Mouse (Mus musculus) intestine, postnatal 0 days (tissue): ENCODE measurements around the gene Wdr90. TPM values are rescaled to one million over a fixed set of nuclear protein-coding genes. Genes with fewer than 3 reads are reported as not detected.

ENCODE experiments used
- ATAC-seq: fragments of 200-750 bp; cut with Nextera tagmentation; 2 replicates; pipeline ENCODE4 v1.8.0; 2017; ENCODE audit warnings: mild to moderate bottlenecking, moderate TSS enrichment, moderate library complexity
- H3K27ac ChIP-seq: fragments of 300-500 bp; sonication (generic); 2 replicates; pipeline ENCODE4 v1.5.1; 2014; ENCODE audit warnings: mild to moderate bottlenecking, low read depth, low read length, moderate library complexity
- H3K27me3 ChIP-seq: fragments of 300-500 bp; sonication (generic); replicated peaks from 2 replicates; pipeline ENCODE4 v1.6.1; 2014; ENCODE audit warnings: low read length, mixed read lengths; ENCODE audit not compliant: control insufficient read depth, insufficient read depth
- H3K36me3 ChIP-seq: fragments of 300-500 bp; sonication (generic); 2 replicates; pipeline ENCODE4 v1.6.1; 2014; ENCODE audit warnings: mild to moderate bottlenecking, moderate library complexity; ENCODE audit not compliant: control insufficient read depth, insufficient read depth
- H3K4me1 ChIP-seq: fragments of 300-500 bp; sonication (generic); replicated peaks from 2 replicates; pipeline ENCODE4 v1.6.1; 2014; ENCODE audit warnings: antibody characterized with exemption, low read length, mixed read lengths; ENCODE audit not compliant: control insufficient read depth, insufficient read depth
- H3K4me2 ChIP-seq: fragments of 300-500 bp; sonication (generic); replicated peaks from 2 replicates; pipeline ENCODE4 v1.6.1; 2014; ENCODE audit warnings: low read depth, mild to moderate bottlenecking, moderate library complexity
- H3K4me3 ChIP-seq: fragments of 300-500 bp; sonication (generic); 2 replicates; pipeline ENCODE4 v1.5.1; 2014; ENCODE audit warnings: low read depth, low read length
- H3K9ac ChIP-seq: fragments of 300-500 bp; sonication (generic); 2 replicates; pipeline ENCODE4 v1.6.1; 2014; ENCODE audit warnings: mild to moderate bottlenecking, low read depth, low read length
- H3K9me3 ChIP-seq: fragments of 300-500 bp; sonication (generic); 2 replicates; pipeline ENCODE4 v1.6.1; 2016; ENCODE audit warnings: mixed run types; ENCODE audit not compliant: control insufficient read depth
- CTCF ChIP-seq: sonication (generic); IDR thresholded peaks from 2 replicates; pipeline ENCODE4 v1.5.1; 2016; ENCODE audit warnings: low read depth, mild to moderate bottlenecking, control low read depth, antibody characterized with exemption, moderate library complexity
- WGBS: fragments of 180-500 bp; shearing (Covaris S2); extraction: QIAGEN DNeasy Blood & Tissue Kit; methylation state at CpG from one replicate; pipeline ENCODE4 v1.1.7; 2014; 5-methylcytosine and 5-hydroxymethylcytosine counted together
- polyA plus RNA-seq: library from polyadenylated mRNA; unstranded; fragments of >200 nt; fragmentation: Nextera tagmentation; extraction: Ambion mirVana; gene quantifications from 2 replicates; pipeline ENCODE4 v1.2.1, GENCODE M21; 2015

Wdr90 gene
- polyA plus RNA-seq = 2.5 and 2.9 TPM in 2 replicates

DNA sequence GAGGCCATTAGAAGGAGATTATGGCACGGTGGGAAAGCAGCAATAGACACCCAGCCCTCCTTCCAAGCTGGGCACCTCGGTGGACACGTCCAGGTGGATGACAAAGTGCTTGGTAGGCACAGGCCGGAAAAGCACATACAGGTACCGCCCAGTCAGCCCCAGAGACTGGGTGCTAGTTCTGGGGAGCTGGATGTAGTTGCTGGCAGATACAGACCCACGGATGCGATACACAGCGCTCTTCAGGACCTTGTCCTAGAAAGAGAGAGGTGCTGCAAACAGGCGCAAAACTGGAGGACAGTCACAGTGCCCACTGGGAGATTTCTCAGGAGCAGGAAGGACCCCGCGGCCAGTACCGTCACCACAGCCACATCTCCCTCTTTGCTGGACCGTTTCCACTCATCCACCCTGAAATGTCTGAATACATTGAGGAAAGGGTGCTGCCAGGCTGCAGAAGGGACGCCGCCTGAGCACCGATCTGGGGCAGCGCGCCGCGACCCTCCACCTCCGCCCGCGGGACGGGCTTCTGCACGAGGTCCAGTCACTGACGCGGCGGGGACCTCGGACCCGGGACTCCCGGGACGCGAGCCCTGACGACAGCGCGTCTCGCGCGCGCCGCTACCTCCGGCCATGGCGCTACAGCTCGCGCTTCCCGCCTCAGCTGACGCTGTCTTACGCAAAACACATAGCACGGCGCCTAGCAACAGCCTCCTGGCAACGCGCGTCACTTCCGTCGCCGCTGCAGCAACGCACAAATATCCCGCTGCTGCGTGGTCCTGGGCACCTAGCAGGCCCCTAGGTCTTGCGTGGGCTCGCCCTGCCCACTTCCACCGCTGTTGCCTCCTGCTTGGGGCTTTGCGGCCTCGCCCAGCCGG, at the start of gene Wdr90:
Gene Wdr90, minus strand, starts transcription at position 670 of the 872 bp plus-strand sequence.
- Histone ChIP-seq H3K4me3 (peak within 1 kb of the TSS; percentile 57), H3K4me1 (0 out of 2 replicates have a peak, but pooled peaks cover 8% of the 10 kb centered on the region), H3K36me3 (no peaks in the 10 kb centered on the region), H3K27ac (peak within 1 kb of the TSS; percentile 46; the same call in 1 of the 2 replicates), H3K9me3 (no peaks in the 10 kb centered on the region), H3K4me2 (peak within 1 kb of the TSS; percentile 93), H3K27me3 (no peaks in the 10 kb centered on the region), H3K9ac (peak within 1 kb of the TSS; percentile 47)
- 3% methylated on average over 65 of the region's 65 CpGs for WGBS
- peak; percentile 63 for TF ChIP-seq CTCF
- ATAC-seq = peak; percentile 81

DNA sequence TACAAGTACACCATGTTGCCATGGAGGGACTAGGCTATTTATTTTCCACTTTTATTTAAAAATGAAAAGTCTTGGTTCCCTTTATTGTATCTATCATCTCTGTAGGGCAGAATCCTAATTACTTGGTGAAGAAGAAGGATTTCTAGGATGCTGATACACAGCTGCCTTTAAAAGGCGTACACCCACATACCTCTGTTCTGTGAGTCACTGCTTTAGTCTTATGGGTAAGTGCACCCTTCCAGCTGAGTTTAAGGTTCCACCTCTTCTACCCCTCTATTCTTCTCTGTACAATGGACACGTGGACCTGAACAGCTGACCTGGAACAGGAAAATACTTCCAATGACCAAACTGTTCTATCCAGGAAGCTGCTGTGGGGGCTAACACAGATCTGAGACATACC, 46.3 kb upstream of the Wdr90 start:
- no peaks in the 10 kb centered on the region for H3K36me3 ChIP-seq
- TF ChIP-seq CTCF = no peak
- no peak for ATAC-seq
- H3K9me3 ChIP-seq = no peaks in the 10 kb centered on the region
- no peak overlapping the region for H3K9ac ChIP-seq
- H3K4me2 ChIP-seq = no peak overlapping the region
- no peaks in the 10 kb centered on the region for H3K27me3 ChIP-seq
- no peak overlapping the region for H3K27ac ChIP-seq
- no peak overlapping the region for H3K4me3 ChIP-seq
- 89% methylated on average over 2 of the region's 2 CpGs for WGBS
- H3K4me1 ChIP-seq = peaks cover 6% of the 10 kb centered on the region

DNA sequence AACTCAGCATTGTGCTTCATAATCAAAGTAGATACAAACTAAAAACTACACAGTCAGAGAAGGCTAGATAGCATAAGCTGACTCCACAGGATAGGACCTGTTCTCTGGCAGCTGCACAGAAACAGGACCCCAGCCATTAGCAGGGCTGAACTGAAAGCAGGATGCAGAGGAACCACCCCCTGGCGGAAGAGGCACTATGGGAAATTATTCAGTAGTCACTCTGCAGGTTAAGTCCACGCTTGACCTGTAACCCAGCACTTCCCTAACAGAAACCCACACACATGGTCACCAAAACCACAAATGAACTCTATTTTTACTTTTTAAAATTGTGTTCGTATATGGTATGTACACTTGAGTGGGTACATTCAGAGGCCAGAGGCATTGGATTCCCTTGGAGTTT, 41.8 kb upstream of the Wdr90 start:
- Histone ChIP-seq H3K9ac (no peak overlapping the region), H3K4me3 (no peak overlapping the region), H3K4me1 (no peaks in the 10 kb centered on the region), H3K27ac (no peak overlapping the region), H3K9me3 (no peaks in the 10 kb centered on the region), H3K4me2 (no peak overlapping the region), H3K36me3 (peaks cover 5% of the 10 kb centered on the region; the same call in 1 of the 2 replicates), H3K27me3 (no peaks in the 10 kb centered on the region)
- no peak for ATAC-seq
- TF ChIP-seq CTCF = no peak
- WGBS = 88% methylated on average over 3 of the region's 3 CpGs

DNA sequence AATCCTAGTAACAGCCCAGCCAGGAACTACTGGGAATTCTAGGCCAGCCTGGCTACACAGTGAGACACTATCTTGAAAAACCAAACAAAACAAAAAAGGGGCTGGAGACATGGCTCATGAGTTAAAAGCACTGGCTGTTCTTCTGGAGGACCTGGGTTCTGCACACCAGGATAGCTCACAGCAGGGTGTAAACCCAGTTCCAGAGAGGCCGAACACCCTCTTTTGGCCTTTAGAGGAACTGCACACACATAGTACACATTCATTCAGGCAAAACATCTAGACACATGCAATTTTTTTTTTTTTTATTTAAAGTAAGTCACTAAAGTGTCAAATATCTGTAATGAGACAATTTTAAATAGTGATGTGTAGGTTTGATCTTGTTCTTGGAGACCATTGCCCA, 38.9 kb upstream of the Wdr90 start:
- Histone ChIP-seq H3K4me2 (no peak overlapping the region), H3K36me3 (peaks cover 5% of the 10 kb centered on the region; the same call in 1 of the 2 replicates), H3K9ac (no peak overlapping the region), H3K4me1 (no peaks in the 10 kb centered on the region), H3K27me3 (no peaks in the 10 kb centered on the region), H3K9me3 (no peaks in the 10 kb centered on the region), H3K4me3 (no peak overlapping the region), H3K27ac (no peak overlapping the region)
- 97% methylated on average over 1 of the region's 1 CpGs for WGBS
- no peak; the same call in 1 of the 2 replicates for TF ChIP-seq CTCF
- no peak for ATAC-seq

DNA sequence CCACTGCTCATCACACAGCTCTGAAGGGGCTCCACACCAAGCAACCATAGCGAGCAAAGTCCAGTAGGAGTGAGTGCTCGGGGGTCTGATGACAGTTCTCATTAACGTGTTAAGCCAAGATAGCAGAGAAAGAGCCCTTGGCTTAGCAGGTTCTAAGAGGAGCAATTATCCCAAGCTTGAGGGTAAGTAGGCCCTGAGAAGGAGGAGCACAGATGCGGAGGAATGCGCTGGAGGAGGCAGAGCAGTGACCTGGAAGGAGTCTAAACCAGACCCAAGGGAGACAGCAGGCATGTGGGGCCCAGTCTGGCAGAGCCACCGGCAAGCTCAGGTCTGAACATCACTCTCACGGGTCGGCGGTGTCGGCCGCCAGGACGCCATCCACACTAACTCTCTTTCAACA, 34.6 kb upstream of the Wdr90 start:
- H3K27me3 ChIP-seq = no peaks in the 10 kb centered on the region
- no peak overlapping the region for H3K4me2 ChIP-seq
- peaks cover 6% of the 10 kb centered on the region; the same call in 1 of the 2 replicates for H3K36me3 ChIP-seq
- no peaks in the 10 kb centered on the region for H3K9me3 ChIP-seq
- no peak overlapping the region for H3K27ac ChIP-seq
- 76% methylated on average over 12 of the region's 12 CpGs for WGBS
- no peak overlapping the region for H3K9ac ChIP-seq
- H3K4me3 ChIP-seq = no peak overlapping the region
- ATAC-seq = no peak
- no peaks in the 10 kb centered on the region for H3K4me1 ChIP-seq
- TF ChIP-seq CTCF = no peak

DNA sequence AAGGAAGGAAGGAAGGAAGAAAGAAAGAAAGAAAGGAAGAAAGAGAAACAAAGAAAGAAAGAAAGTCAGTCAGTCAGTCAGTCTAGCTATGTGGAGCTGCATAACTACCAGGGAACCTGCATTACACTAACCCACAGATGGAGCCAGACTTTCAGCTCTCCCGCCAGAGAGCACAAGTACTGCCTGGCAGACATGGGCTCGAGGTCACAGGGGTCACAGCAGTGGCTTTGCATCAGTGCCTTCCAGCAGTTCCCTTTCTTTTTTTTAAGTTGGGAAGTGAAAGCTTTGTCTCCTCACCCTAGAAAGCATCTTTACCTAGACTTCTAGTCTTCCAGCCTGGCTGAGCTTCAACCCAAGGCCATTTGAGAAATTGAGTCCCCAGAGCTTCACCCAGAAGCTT, 34.1 kb upstream of the Wdr90 start:
- no peak overlapping the region for H3K4me3 ChIP-seq
- H3K9me3 ChIP-seq = no peaks in the 10 kb centered on the region
- H3K27ac ChIP-seq = no peak overlapping the region
- H3K4me2 ChIP-seq = no peak overlapping the region
- no peak overlapping the region for H3K9ac ChIP-seq
- 0 out of 2 replicates have a peak, but pooled peaks cover 6% of the 10 kb centered on the region for H3K36me3 ChIP-seq
- WGBS = 55% methylated on average over 2 of the region's 2 CpGs
- H3K4me1 ChIP-seq = no peaks in the 10 kb centered on the region
- H3K27me3 ChIP-seq = no peaks in the 10 kb centered on the region
- no peak for TF ChIP-seq CTCF
- no peak for ATAC-seq
